Comparison of ENCODE assay signal across 13 mouse cellular contexts in genomic region chr9:43787591-43787990, GRCm38 (mm10). TPM values are rescaled to one million over a fixed set of nuclear protein-coding genes. Genes with fewer than 3 reads are reported as not detected.
DNase-seq lines count a peak whose midpoint lies in the region; ATAC-seq and TF ChIP-seq lines count a peak whose summit lies in the region.
"Had no signal": no experiment of that assay in that cellular context is flagged by ENCODE, and none has a peak within 500 bp of the region (broad histone marks: within the 10 kb centered on the region; RNA-seq: fewer than 3 reads in every experiment).

No protein-coding gene starts in this region.

- intact Hi-C loops in gastrocnemius, postnatal 14 days (cut with DNase I; ENCODE audit: low total_unique reads) = no loop called here

- WGBS in lung, embryonic 14.5 days = 38% methylated on average over 4 of the region's 4 CpGs
- 46% methylated on average over 4 of the region's 4 CpGs for WGBS in lung, adult 2 months
- 71% methylated on average over 4 of the region's 4 CpGs for WGBS in embryonic facial prominence, embryonic 11.5 days

- no peak overlapping the region for H3K27ac ChIP-seq in lung, embryonic 14.5 days (ENCODE audit: low read depth)
- H3K27ac ChIP-seq in embryonic facial prominence, embryonic 11.5 days (replicated peaks; ENCODE audit: low read depth, low read length) = no peak overlapping the region
- H3K27ac ChIP-seq: left cerebral cortex, adult 2 months had no signal

- peak; percentile 52 for DNase-seq in gastrocnemius, postnatal 14 days
- no peak for DNase-seq in gastrocnemius, postnatal 4 days (ENCODE audit: low spot score in 2 of 2)
- DNase-seq in lung, embryonic 14.5 days = peak; percentile 56
- no peak for DNase-seq in lung, adult 2 months
- DNase-seq in embryonic facial prominence, embryonic 11.5 days (ENCODE audit: low spot score) = peak; percentile 37
- DNase-seq in lung, postnatal 25 days (ENCODE audit: low spot score) = peak; percentile 18
- DNase-seq in thymus, postnatal 4 days = no peak
- DNase-seq in layer of hippocampus, postnatal 25 days (ENCODE audit: extremely low spot score in 1 of 2, low spot score in 1 of 2) = no peak
- DNase-seq: adrenal gland, postnatal 36 days; B cell, adult 2 months; kidney, postnatal 4 days had no signal

- peaks cover 6% of the 10 kb centered on the region; the same call in 1 of the 2 replicates for H3K36me3 ChIP-seq in lung, embryonic 14.5 days (ENCODE audit: insufficient read depth)
- no peaks in the 10 kb centered on the region for H3K36me3 ChIP-seq in embryonic facial prominence, embryonic 11.5 days (replicated peaks; ENCODE audit: control insufficient read depth, insufficient read depth, low read depth, low read length)
- H3K36me3 ChIP-seq: G1E had no signal

- H3K9ac ChIP-seq in lung, embryonic 14.5 days = 0 out of 2 replicates have a peak overlapping the region, but pooled peaks have one; percentile 9
- no peak overlapping the region for H3K9ac ChIP-seq in embryonic facial prominence, embryonic 11.5 days (replicated peaks; ENCODE audit: low read length)

- peak; percentile 47; the same call in 1 of the 2 replicates for ATAC-seq in lung, embryonic 14.5 days (ENCODE audit: insufficient read depth)
- ATAC-seq in embryonic facial prominence, embryonic 11.5 days (replicated peaks; ENCODE audit: insufficient number of reproducible peaks, low FRiP score, low TSS enrichment, low read depth) = no peak

- no peak overlapping the region for H3K4me3 ChIP-seq in lung, embryonic 14.5 days (ENCODE audit: low read depth, low read length)
- no peak overlapping the region for H3K4me3 ChIP-seq in lung, adult 2 months (replicated peaks; ENCODE audit: extremely low read depth, low read depth, low read length)
- H3K4me3 ChIP-seq in embryonic facial prominence, embryonic 11.5 days (ENCODE audit: low read depth, low read length) = no peak overlapping the region
- H3K4me3 ChIP-seq: left cerebral cortex, adult 2 months had no signal

- TF ChIP-seq CTCF in lung, embryonic 14.5 days (IDR thresholded peaks at IDR 0.05; ENCODE audit: low read depth) = no peak
- TF ChIP-seq CTCF in lung, adult 2 months (IDR thresholded peaks at IDR 0.05; ENCODE audit: insufficient read depth, low read length) = no peak

- H3K27me3 ChIP-seq in lung, embryonic 14.5 days (ENCODE audit: insufficient read depth, low read length) = no peaks in the 10 kb centered on the region
- no peaks in the 10 kb centered on the region for H3K27me3 ChIP-seq in embryonic facial prominence, embryonic 11.5 days (ENCODE audit: control insufficient read depth, insufficient read depth, low read length)

- no peak for TF ChIP-seq POLR2A in lung, adult 2 months (IDR thresholded peaks at IDR 0.05; ENCODE audit: borderline replicate concordance, extremely low read depth, low read depth, low read length)

- H3K9me3 ChIP-seq in lung, embryonic 14.5 days (ENCODE audit: low read depth, low read length) = no peaks in the 10 kb centered on the region
- H3K9me3 ChIP-seq in embryonic facial prominence, embryonic 11.5 days (replicated peaks; ENCODE audit: control insufficient read depth, low read length) = no peaks in the 10 kb centered on the region

- H3K4me2 ChIP-seq in lung, embryonic 14.5 days = no peak overlapping the region
- no peak overlapping the region for H3K4me2 ChIP-seq in embryonic facial prominence, embryonic 11.5 days (ENCODE audit: low read depth, low read length)

- H3K4me1 ChIP-seq in lung, embryonic 14.5 days (ENCODE audit: insufficient read depth) = 0 out of 2 replicates have a peak, but pooled peaks cover 5% of the 10 kb centered on the region
- peaks cover 7% of the 10 kb centered on the region for H3K4me1 ChIP-seq in lung, adult 2 months (ENCODE audit: control insufficient read depth, insufficient read depth, low read length)
- H3K4me1 ChIP-seq in embryonic facial prominence, embryonic 11.5 days (ENCODE audit: control insufficient read depth, insufficient read depth, low read length) = peaks cover 7% of the 10 kb centered on the region; the same call in 1 of the 2 replicates

RNA-seq across cellular contexts. Expression of gene Nectin1, which starts 43.8 kb away (rescaled TPM):
- total RNA-seq in gastrocnemius, postnatal 14 days (2021) = 1 to 10 TPM; 4.5 to 6.7 TPM
- total RNA-seq in gastrocnemius, postnatal 4 days (2021) = 10 to 100 TPM; 16.0 to 16.4 TPM
- 5.7 and 6.7 TPM in 2 replicates for polyA plus RNA-seq in lung, embryonic 14.5 days (2014; fragmentation: Nextera tagmentation; extraction: Ambion mirVana)
- polyA plus RNA-seq in lung, adult 2 months (2012; rRNA removed) = 26.4 and 28.2 TPM in 2 replicates
- polyA plus RNA-seq in embryonic facial prominence, embryonic 11.5 days (2014; fragmentation: Nextera tagmentation; extraction: Ambion mirVana) = 4.8 and 5.3 TPM in 2 replicates
- total RNA-seq in layer of hippocampus, postnatal 25 days (2021) = 10 to 100 TPM; 83.5 to 89.1 TPM
- polyA plus RNA-seq: G1E had no signal

Comparison
In these comparisons a context has a peak if more than half of its experiments do, and no peak if none do; other contexts are left out.
1. DNase-seq: peak in gastrocnemius, postnatal 14 days (single experiment), lung, embryonic 14.5 days (single experiment), embryonic facial prominence, embryonic 11.5 days (single experiment) and lung, postnatal 25 days (single experiment); none in gastrocnemius, postnatal 4 days (0 of 2), lung, adult 2 months (single experiment), thymus, postnatal 4 days (single experiment) and layer of hippocampus, postnatal 25 days (0 of 2).
2. RNA of gene Nectin1, which starts 43.8 kb away (total RNA-seq): 83.5 to 89.1 TPM in layer of hippocampus, postnatal 25 days; 16.0 to 16.4 TPM in gastrocnemius, postnatal 4 days and 4.5 to 6.7 TPM in gastrocnemius, postnatal 14 days; every median in the first group is over 4 times any median in the second.